Mouse (Mus musculus): ENCODE results near the gene Hsfy2.

The Hsfy2 gene

DNA sequence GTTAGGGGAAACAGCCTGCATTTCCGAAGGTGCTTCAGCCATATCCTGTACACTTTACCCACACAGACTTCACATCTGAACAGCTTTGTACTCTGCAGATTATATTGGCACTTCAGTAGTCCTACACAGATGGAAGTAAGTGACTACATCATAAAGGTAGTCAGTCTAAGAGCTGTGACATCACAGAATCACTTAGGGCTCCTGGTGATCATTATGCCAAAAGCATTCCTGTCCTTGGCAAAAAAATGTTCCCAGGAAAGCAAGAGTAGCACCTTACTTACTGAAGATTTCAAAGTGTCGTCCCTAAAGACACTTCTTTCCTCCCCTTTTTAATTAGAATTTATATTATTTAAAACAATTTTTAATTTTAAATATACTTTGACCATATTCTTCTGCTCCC lies at the start of gene Hsfy2:
Hsfy2 (minus strand) TSS at position 101 of the 400 bp plus-strand sequence.
- DNase-seq (ENCODE audit: low spot score) = no peak

- no peak for DNase-seq (ENCODE audit: low spot score)
Observed at GRCm38 (mm10) chr1:56685053-56685557, 47.9 kb upstream of the Hsfy2 start.

GRCm38 (mm10) chr1:56684512-56684911 lies 47.3 kb upstream of the Hsfy2 start:
- DNase-seq (ENCODE audit: low spot score) = no peak

DNA sequence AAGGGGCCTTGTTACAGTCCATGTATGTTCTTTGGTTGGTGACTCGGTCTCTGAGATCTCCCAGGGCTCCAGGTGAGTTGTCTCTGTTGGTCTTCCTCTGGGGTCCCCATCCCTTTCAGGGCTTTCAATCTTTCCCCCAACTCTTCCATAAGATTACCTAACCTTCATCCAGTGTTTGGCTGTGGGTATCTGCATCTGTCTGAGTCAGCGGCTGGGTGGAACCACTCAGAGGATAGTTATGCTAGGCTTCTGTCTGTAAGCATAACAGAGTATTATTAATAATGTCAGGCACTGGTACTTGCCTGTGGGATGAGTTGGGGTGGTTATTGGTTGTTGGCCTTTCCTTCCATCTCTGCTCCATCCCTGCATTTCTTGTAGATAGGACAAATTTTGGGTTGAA lies 44.0 kb upstream of the Hsfy2 start:
- no peak for DNase-seq (ENCODE audit: low spot score)

- DNase-seq (ENCODE audit: low spot score) = no peak
Observed at GRCm38 (mm10) chr1:56675253-56675652, 38.0 kb upstream of the Hsfy2 start.

- no peak for DNase-seq (ENCODE audit: low spot score)
Observed at GRCm38 (mm10) chr1:56674601-56675000, 37.4 kb upstream of the Hsfy2 start.

DNA sequence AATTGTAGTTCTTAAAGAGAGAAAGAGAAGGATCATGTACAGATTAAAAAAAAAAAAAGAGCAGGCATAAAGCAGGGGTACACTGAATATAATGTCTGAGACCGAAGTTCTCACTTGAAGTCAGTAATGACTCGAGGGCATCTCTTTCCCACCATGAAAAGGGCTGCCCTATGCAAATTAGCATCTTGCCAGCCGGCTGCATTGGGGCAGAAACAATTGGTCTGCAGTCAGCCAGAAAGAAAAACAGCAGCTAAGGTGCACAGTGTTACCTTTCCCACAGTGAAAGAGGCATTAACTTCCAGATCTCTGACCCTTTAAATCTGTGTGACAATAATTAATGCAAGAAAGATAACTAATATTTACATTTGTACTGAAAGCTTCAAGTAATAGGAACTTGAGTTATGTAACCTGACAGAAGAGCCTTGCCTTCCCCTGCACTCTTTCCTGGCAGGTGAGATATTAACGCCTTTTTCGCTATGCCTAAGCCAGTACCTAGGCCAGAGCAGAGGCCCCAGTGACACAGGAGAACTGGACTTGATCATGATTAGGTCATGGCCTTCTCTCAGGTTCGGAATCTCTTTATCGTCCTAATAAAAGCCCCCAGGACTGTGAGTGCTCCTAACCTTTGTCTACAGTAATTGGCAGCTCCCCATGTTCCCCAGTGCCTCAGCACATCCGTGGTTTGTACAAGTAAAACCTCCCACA lies 34.2 kb upstream of the Hsfy2 start:
- DNase-seq (ENCODE audit: low spot score) = no peak

GRCm38 (mm10) chr1:56670509-56670908 lies 33.3 kb upstream of the Hsfy2 start:
- no peak for DNase-seq (ENCODE audit: low spot score)

- no peak for DNase-seq (ENCODE audit: low spot score)
Observed at GRCm38 (mm10) chr1:56664606-56665005, 27.4 kb upstream of the Hsfy2 start.

DNA sequence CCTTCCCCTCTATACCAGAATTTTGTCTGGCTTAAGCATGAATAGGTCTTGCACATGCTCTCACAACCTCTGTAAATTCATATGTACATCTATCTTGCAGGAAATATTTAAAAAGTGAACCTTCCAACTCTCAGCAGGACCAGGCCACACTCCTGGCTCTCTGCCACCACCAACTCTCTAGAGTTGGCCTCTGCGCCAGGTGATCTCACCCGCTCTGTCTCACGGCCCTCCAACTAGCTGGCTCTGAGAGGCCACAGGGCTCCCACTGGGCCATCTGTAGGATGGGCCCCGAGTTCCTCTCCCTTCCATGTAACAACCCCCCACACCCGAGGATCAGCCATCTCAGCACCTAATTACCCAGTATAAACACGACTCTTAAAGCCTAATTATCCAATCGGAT lies 10.4 kb downstream of the Hsfy2 start:
- no peak for DNase-seq (ENCODE audit: low spot score)

DNA sequence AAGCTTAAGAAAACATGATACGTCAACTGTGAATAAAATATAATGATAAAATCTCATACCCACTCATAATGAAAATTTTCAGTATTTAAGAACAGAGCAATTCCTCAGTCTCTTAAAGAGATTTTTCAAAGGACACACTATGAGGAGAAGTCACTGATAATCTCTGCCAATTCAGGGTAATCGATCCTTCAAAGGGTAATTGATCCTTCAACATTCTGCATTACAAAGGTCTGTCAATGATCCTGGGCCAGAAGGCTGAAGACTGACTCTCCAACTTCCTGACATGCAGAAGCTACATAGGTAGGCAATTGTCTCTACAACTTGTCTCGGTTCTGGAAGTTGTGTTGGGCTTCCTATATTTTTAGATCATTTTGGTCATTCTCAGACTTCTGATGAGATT lies 12.9 kb downstream of the Hsfy2 start:
- DNase-seq (ENCODE audit: low spot score) = no peak

GRCm38 (mm10) chr1:56612384-56612783 lies 24.9 kb downstream of the Hsfy2 start:
- no peak for DNase-seq (ENCODE audit: low spot score)

Data from spleen, adult 12 weeks (tissue).